Mouse (Mus musculus) neural tube, embryonic 11.5 days (tissue): Measurements from ENCODE around the gene Hsf5. TPM values are rescaled to one million over a fixed set of nuclear protein-coding genes. Genes with fewer than 3 reads are reported as not detected.

ENCODE experiments used
- ATAC-seq: fragments of 200-750 bp; cut with Nextera tagmentation; 2 replicates; pipeline ENCODE4 v1.8.0; 2017; ENCODE audit warnings: moderate number of reproducible peaks, mild to moderate bottlenecking, moderate TSS enrichment, moderate library complexity; ENCODE audit not compliant: insufficient read depth, low FRiP score, low TSS enrichment
- DNase-seq: peaks from one replicate; pipeline ENCODE4 v3.0.0-alpha.2; 2015; ENCODE audit warnings: low spot score
- H3K27ac ChIP-seq: fragments of 300-500 bp; sonication (generic); 2 replicates; pipeline ENCODE4 v1.5.1; 2014; ENCODE audit warnings: low read depth, mild to moderate bottlenecking, low read length
- H3K27me3 ChIP-seq: fragments of 300-500 bp; sonication (generic); 2 replicates; pipeline ENCODE4 v1.6.1; 2014; ENCODE audit warnings: mild to moderate bottlenecking, low read length, mixed read lengths; ENCODE audit not compliant: control insufficient read depth, insufficient read depth
- H3K36me3 ChIP-seq: fragments of 300-500 bp; sonication (generic); 2 replicates; pipeline ENCODE4 v1.6.1; 2014; ENCODE audit warnings: mild to moderate bottlenecking, low read length, moderate library complexity, mixed read lengths; ENCODE audit not compliant: control insufficient read depth, insufficient read depth
- H3K4me1 ChIP-seq: fragments of 300-500 bp; sonication (generic); 2 replicates; pipeline ENCODE4 v1.6.1; 2014; ENCODE audit warnings: low read length, mixed read lengths; ENCODE audit not compliant: control insufficient read depth, insufficient read depth
- H3K4me2 ChIP-seq: fragments of 300-500 bp; sonication (generic); 2 replicates; pipeline ENCODE4 v1.6.1; 2014; ENCODE audit warnings: low read depth, mild to moderate bottlenecking, moderate library complexity
- H3K4me3 ChIP-seq: fragments of 300-500 bp; sonication (generic); 2 replicates; pipeline ENCODE4 v1.5.1; 2014; ENCODE audit warnings: low read depth, low read length
- H3K9ac ChIP-seq: fragments of 300-500 bp; sonication (generic); 2 replicates; pipeline ENCODE4 v1.6.1; 2014; ENCODE audit warnings: mild to moderate bottlenecking, low read length
- H3K9me3 ChIP-seq: fragments of 300-500 bp; sonication (generic); 2 replicates; pipeline ENCODE4 v1.6.1; 2016; ENCODE audit warnings: low read length; ENCODE audit not compliant: control insufficient read depth
- WGBS: fragments of 180-500 bp; shearing (Covaris S2); extraction: QIAGEN DNeasy Blood & Tissue Kit; methylation state at CpG from one replicate; pipeline ENCODE4 v1.1.7; 2014; 5-methylcytosine and 5-hydroxymethylcytosine counted together
- polyA plus RNA-seq: library from polyadenylated mRNA; unstranded; fragments of >200 nt; fragmentation: Nextera tagmentation; extraction: Ambion mirVana; gene quantifications from 2 replicates; pipeline ENCODE4 v1.2.1, GENCODE M21; 2014

The Hsf5 gene
- polyA plus RNA-seq, 1 experiment from 2014 or later = 0.24 TPM

DNA sequence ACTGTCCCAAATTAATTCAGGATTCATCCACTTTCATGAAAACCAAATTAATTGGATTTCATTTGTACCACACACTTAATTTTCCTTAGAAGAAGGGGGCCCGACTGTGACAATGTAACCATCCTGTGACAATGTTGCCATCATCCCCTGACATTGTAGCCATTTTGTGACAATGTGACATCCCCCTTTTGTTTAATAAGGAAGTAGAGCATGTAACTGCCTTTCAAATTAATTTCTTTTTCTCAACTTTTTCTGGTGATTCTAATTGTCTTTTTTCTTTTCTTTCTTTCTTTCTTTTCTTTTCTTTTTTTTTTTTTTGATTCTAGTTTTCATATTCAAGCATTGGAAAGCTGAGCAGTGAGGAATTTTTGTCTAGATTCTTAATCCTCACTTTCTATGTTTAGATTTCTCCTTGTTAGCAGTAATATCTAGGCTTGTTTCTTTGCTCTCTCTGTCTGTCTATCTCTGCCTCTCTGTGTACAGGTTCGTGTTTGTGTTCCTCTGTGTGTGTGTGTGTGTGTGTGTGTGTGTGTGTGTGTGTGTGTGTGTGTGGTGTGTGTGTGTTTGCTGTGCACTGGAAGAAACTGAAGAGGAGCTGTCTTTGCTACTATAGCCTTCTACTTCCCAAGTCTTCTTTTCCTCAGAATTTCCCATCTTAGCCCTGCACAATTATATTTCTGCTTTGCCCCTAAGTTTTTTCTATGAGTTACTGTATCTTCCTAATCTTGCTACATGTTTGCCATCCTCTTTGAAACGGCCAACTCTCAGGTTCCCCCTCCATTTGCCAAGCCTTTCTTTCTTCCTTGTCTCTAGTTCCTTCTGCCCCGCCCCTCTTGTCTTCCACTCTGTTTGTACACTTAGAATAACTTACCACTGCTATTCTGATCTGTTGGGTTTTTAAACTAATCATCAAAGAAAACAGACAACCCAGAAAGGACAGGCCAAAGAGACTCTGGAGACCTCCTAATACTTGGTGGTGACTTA lies 50.4 kb downstream of the Hsf5 start:
- H3K27me3 ChIP-seq = 0 out of 2 replicates have a peak, but pooled peaks cover 4% of the 10 kb centered on the region
- H3K4me3 ChIP-seq = no peak overlapping the region
- no peak overlapping the region for H3K27ac ChIP-seq
- 79% methylated on average over 4 of the region's 4 CpGs for WGBS
- no peak for ATAC-seq
- H3K36me3 ChIP-seq = no peaks in the 10 kb centered on the region
- no peak for DNase-seq
- H3K4me1 ChIP-seq = no peaks in the 10 kb centered on the region; the same call in 1 of the 2 replicates
- no peaks in the 10 kb centered on the region for H3K9me3 ChIP-seq
- no peak overlapping the region for H3K9ac ChIP-seq
- H3K4me2 ChIP-seq = no peak overlapping the region

GRCm38 (mm10) chr11:87673282-87673681 lies 56.3 kb downstream of the Hsf5 start:
- H3K27me3 ChIP-seq = no peaks in the 10 kb centered on the region
- no peak overlapping the region for H3K9ac ChIP-seq
- H3K4me3 ChIP-seq = no peak overlapping the region
- H3K9me3 ChIP-seq = no peaks in the 10 kb centered on the region
- DNase-seq (no peak), ATAC-seq (no peak)
- H3K36me3 ChIP-seq = no peaks in the 10 kb centered on the region
- H3K4me1 ChIP-seq = no peaks in the 10 kb centered on the region
- 98% methylated on average over 1 of the region's 1 CpGs for WGBS
- no peak overlapping the region for H3K4me2 ChIP-seq
- no peak overlapping the region for H3K27ac ChIP-seq

- H3K36me3 ChIP-seq = no peaks in the 10 kb centered on the region
- H3K9me3 ChIP-seq = no peaks in the 10 kb centered on the region
- no peaks in the 10 kb centered on the region for H3K27me3 ChIP-seq
- 89% methylated on average over 6 of the region's 6 CpGs for WGBS
- H3K4me1 ChIP-seq = no peaks in the 10 kb centered on the region
- H3K4me3 ChIP-seq = no peak overlapping the region
- H3K9ac ChIP-seq = no peak overlapping the region
- H3K27ac ChIP-seq = no peak overlapping the region
- DNase-seq (no peak), ATAC-seq (no peak)
- no peak overlapping the region for H3K4me2 ChIP-seq
Observed at GRCm38 (mm10) chr11:87675606-87676005, 58.6 kb downstream of the Hsf5 start.

- ATAC-seq (no peak), DNase-seq (no peak)
- Histone ChIP-seq H3K4me3 (no peak overlapping the region), H3K36me3 (no peaks in the 10 kb centered on the region), H3K9ac (no peak overlapping the region), H3K4me1 (no peaks in the 10 kb centered on the region), H3K27me3 (no peaks in the 10 kb centered on the region), H3K27ac (no peak overlapping the region), H3K9me3 (no peaks in the 10 kb centered on the region), H3K4me2 (no peak overlapping the region)
- 56% methylated on average over 5 of the region's 5 CpGs for WGBS
Observed at GRCm38 (mm10) chr11:87677756-87678155, 60.8 kb downstream of the Hsf5 start.

- Histone ChIP-seq H3K27ac (no peak overlapping the region), H3K4me1 (no peaks in the 10 kb centered on the region), H3K4me2 (no peak overlapping the region), H3K9ac (no peak overlapping the region), H3K9me3 (no peaks in the 10 kb centered on the region), H3K27me3 (no peaks in the 10 kb centered on the region), H3K36me3 (no peaks in the 10 kb centered on the region), H3K4me3 (no peak overlapping the region)
- ATAC-seq = no peak
- no peak for DNase-seq
- 85% methylated on average over 4 of the region's 4 CpGs for WGBS
Observed at GRCm38 (mm10) chr11:87678545-87678944, 61.6 kb downstream of the Hsf5 start.

- Histone ChIP-seq H3K36me3 (no peaks in the 10 kb centered on the region), H3K4me2 (no peak overlapping the region), H3K4me3 (no peak overlapping the region), H3K9me3 (no peaks in the 10 kb centered on the region), H3K4me1 (no peaks in the 10 kb centered on the region), H3K27me3 (no peaks in the 10 kb centered on the region), H3K9ac (no peak overlapping the region), H3K27ac (no peak overlapping the region)
- 90% methylated on average over 7 of the region's 7 CpGs for WGBS
- ATAC-seq (no peak), DNase-seq (no peak)
Observed at GRCm38 (mm10) chr11:87678976-87679375, 62.0 kb downstream of the Hsf5 start.

DNA sequence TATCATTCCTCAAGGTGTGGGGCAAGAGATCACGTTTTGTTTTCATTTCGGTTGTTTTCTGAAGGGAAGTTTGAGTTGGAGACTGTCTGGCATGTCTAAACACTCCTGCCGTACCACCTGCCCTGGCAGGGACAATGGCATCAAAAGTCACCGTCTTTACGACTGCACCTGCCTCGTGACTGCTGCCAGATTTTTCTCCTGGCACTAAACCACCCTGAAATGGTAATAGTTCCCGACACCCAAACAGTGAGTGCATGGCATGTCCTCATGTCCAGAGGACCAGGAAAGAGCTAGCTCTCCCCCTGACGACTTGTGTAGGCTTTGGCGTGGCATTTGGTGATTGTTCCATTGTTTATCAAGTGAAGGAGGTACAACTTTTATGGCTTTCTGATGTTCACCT lies 63.8 kb downstream of the Hsf5 start:
- no peak overlapping the region for H3K9ac ChIP-seq
- H3K4me1 ChIP-seq = no peaks in the 10 kb centered on the region
- no peaks in the 10 kb centered on the region for H3K9me3 ChIP-seq
- no peak for ATAC-seq
- no peak for DNase-seq
- no peaks in the 10 kb centered on the region for H3K27me3 ChIP-seq
- no peak overlapping the region for H3K4me2 ChIP-seq
- WGBS = 85% methylated on average over 9 of the region's 9 CpGs
- H3K36me3 ChIP-seq = no peaks in the 10 kb centered on the region
- H3K27ac ChIP-seq = no peak overlapping the region
- H3K4me3 ChIP-seq = no peak overlapping the region

DNA sequence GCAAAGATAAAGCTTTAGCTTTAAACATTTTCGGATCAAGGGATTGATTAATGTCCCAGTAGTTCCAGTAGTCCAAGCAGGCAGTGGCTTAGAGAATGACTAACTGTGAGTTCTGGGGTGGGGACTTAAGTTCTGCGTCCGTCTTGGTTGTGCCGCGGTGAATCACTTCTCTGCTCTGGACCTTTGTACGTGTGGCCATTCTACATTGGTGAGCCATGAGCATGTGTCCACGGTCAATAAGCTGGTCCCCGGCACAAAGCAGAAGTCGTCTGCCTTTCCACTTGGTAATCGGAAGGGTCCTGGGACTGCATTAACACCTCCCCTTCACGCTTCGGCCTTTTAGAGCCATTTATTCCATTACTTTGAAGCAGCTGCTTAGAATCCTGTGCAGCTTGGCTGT lies 65.1 kb downstream of the Hsf5 start:
- no peak for ATAC-seq

More for the DNA sequence above, 65.1 kb downstream of the Hsf5 start:
- Histone ChIP-seq H3K27ac (no peak overlapping the region), H3K4me2 (no peak overlapping the region), H3K4me3 (no peak overlapping the region), H3K9me3 (no peaks in the 10 kb centered on the region), H3K4me1 (no peaks in the 10 kb centered on the region), H3K27me3 (no peaks in the 10 kb centered on the region), H3K36me3 (no peaks in the 10 kb centered on the region), H3K9ac (no peak overlapping the region)
- DNase-seq = no peak
- 73% methylated on average over 12 of the region's 12 CpGs for WGBS
